Mouse (Mus musculus) embryo, embryonic 11 days (tissue): Measurements from ENCODE around the gene Nrp1.
A peak's percentile ranks its signal among the peaks of the same experiment; 100 is the strongest.

Source experiments
- DNase-seq: peaks from one replicate; pipeline ENCODE4 v3.0.0-alpha.2; 2015

Gene Nrp1

GRCm38 (mm10) chr8:128472871-128473270 is 114.5 kb downstream of the Nrp1 start:
- DNase-seq, result no peak

GRCm38 (mm10) chr8:128473456-128474239 is 115.2 kb downstream of the Nrp1 start:
- DNase-seq, result no peak

- DNase-seq, result no peak
Measured at GRCm38 (mm10) chr8:128474614-128475013, 116.2 kb downstream of the Nrp1 start.

GRCm38 (mm10) chr8:128476206-128476605 is 117.8 kb downstream of the Nrp1 start:
- DNase-seq, result no peak

- no peak for DNase-seq
Measured at GRCm38 (mm10) chr8:128478017-128478416, 119.6 kb downstream of the Nrp1 start.

GRCm38 (mm10) chr8:128479309-128480013 is 121.1 kb downstream of the Nrp1 start:
- DNase-seq, result no peak

- DNase-seq, result no peak
Measured at GRCm38 (mm10) chr8:128480896-128481665, 122.7 kb downstream of the Nrp1 start.

GRCm38 (mm10) chr8:128483344-128483743 is 124.9 kb downstream of the Nrp1 start:
- DNase-seq, result no peak

GRCm38 (mm10) chr8:128484720-128485124 is 126.3 kb downstream of the Nrp1 start:
- no peak for DNase-seq

- DNase-seq, result no peak
Measured at GRCm38 (mm10) chr8:128486043-128486442, 127.6 kb downstream of the Nrp1 start.

- peak; percentile 60 for DNase-seq
Measured at GRCm38 (mm10) chr8:128487966-128488931, 129.8 kb downstream of the Nrp1 start.

GRCm38 (mm10) chr8:128489351-128489750 is 130.9 kb downstream of the Nrp1 start:
- no peak for DNase-seq

GRCm38 (mm10) chr8:128491126-128492067 is 133.0 kb downstream of the Nrp1 start:
- DNase-seq, result peak; percentile 89

- no peak for DNase-seq
Measured at GRCm38 (mm10) chr8:128493801-128494200, 135.4 kb downstream of the Nrp1 start.

GRCm38 (mm10) chr8:128498836-128499235 is 140.4 kb downstream of the Nrp1 start:
- DNase-seq, result no peak

GRCm38 (mm10) chr8:128504136-128504829 is 145.9 kb downstream of the Nrp1 start:
- DNase-seq, result no peak

- no peak for DNase-seq
Measured at GRCm38 (mm10) chr8:128505866-128506265, 147.5 kb downstream of the Nrp1 start.

- no peak for DNase-seq
Measured at GRCm38 (mm10) chr8:128508723-128509122, 150.3 kb downstream of the Nrp1 start.

GRCm38 (mm10) chr8:128511021-128511420 is 152.6 kb downstream of the Nrp1 start:
- no peak for DNase-seq

- DNase-seq, result no peak
Measured at GRCm38 (mm10) chr8:128511732-128512131, 153.3 kb downstream of the Nrp1 start.
